In genomic region chr11:115492387-115492786, GRCm38 (mm10) we compare ENCODE assay signal across 9 mouse cellular contexts. TPM values are rescaled to one million over a fixed set of nuclear protein-coding genes. Genes with fewer than 3 reads are reported as not detected.
DNase-seq lines count a peak whose midpoint lies in the region; ATAC-seq and TF ChIP-seq lines count a peak whose summit lies in the region.
"Had no signal": no experiment of that assay in that cellular context is flagged by ENCODE, and none has a peak within 500 bp of the region (broad histone marks: within the 10 kb centered on the region; RNA-seq: fewer than 3 reads in every experiment).

No protein-coding gene starts in this region.

- no peak for TF ChIP-seq CTCF in left cerebral cortex, adult 2 months (IDR thresholded peaks at IDR 0.05)

- H3K79me2 ChIP-seq in myocyte (ENCODE audit: control insufficient read depth, insufficient read depth) = no peaks in the 10 kb centered on the region

- DNase-seq in left cerebral cortex, adult 2 months (ENCODE audit: extremely low spot score in 1 of 2, low spot score in 2 of 2) = no peak
- no peak for DNase-seq in left cerebral cortex, adult 18-20 months (ENCODE audit: low spot score in 2 of 2)
- no peak for DNase-seq in intestine, embryonic 14.5 days (ENCODE audit: low spot score)
- DNase-seq in adrenal gland, adult 2 months = no peak
- no peak for DNase-seq in layer of hippocampus, adult 9-10 months (ENCODE audit: low spot score)

- peaks cover 15% of the 10 kb centered on the region for H3K36me3 ChIP-seq in embryonic facial prominence, embryonic 12.5 days
- peaks cover 18% of the 10 kb centered on the region for H3K36me3 ChIP-seq in intestine, embryonic 14.5 days (ENCODE audit: control insufficient read depth, insufficient read depth, low read length)
- H3K36me3 ChIP-seq in myocyte (ENCODE audit: control insufficient read depth, insufficient read depth) = peaks cover 6% of the 10 kb centered on the region

- ATAC-seq in embryonic facial prominence, embryonic 12.5 days (ENCODE audit: insufficient number of reproducible peaks, insufficient read depth, low FRiP score, low TSS enrichment) = no peak
- no peak for ATAC-seq in intestine, embryonic 14.5 days (replicated peaks; ENCODE audit: low FRiP score, low TSS enrichment, low read depth)
- ATAC-seq in inflammation-experienced regulatory T-cells, adult 6 months = no peak

- H3K9me3 ChIP-seq in embryonic facial prominence, embryonic 12.5 days = no peaks in the 10 kb centered on the region
- no peaks in the 10 kb centered on the region for H3K9me3 ChIP-seq in intestine, embryonic 14.5 days (ENCODE audit: control insufficient read depth, low read length)

- no peak for TF ChIP-seq POLR2A in myocyte (IDR thresholded peaks at IDR 0.05; ENCODE audit: insufficient read length, low read depth)

- peak overlapping the region; percentile 80 for H3K4me2 ChIP-seq in embryonic facial prominence, embryonic 12.5 days (replicated peaks)
- H3K4me2 ChIP-seq in intestine, embryonic 14.5 days (ENCODE audit: low read length) = peak overlapping the region; percentile 88
- peak overlapping the region; percentile 100 for H3K4me2 ChIP-seq in myocyte (ENCODE audit: low read depth)

- WGBS in embryonic facial prominence, embryonic 12.5 days = 41% methylated on average over 6 of the region's 6 CpGs
- WGBS in intestine, embryonic 14.5 days = 37% methylated on average over 6 of the region's 6 CpGs

- H3K4me1 ChIP-seq in embryonic facial prominence, embryonic 12.5 days = peaks cover 13% of the 10 kb centered on the region
- peaks cover 3% of the 10 kb centered on the region; the same call in 1 of the 2 replicates for H3K4me1 ChIP-seq in intestine, embryonic 14.5 days (replicated peaks; ENCODE audit: control insufficient read depth, insufficient read depth, low read length)

- peak overlapping the region; percentile 66 for H3K4me3 ChIP-seq in left cerebral cortex, adult 2 months
- H3K4me3 ChIP-seq in embryonic facial prominence, embryonic 12.5 days = peak overlapping the region; percentile 65
- peak overlapping the region; percentile 72; the same call in 1 of the 2 replicates for H3K4me3 ChIP-seq in intestine, embryonic 14.5 days (ENCODE audit: low read depth, low read length)
- H3K4me3 ChIP-seq in myocyte = peak overlapping the region; percentile 79

- H3K27me3 ChIP-seq in embryonic facial prominence, embryonic 12.5 days = no peaks in the 10 kb centered on the region
- H3K27me3 ChIP-seq in intestine, embryonic 14.5 days (replicated peaks; ENCODE audit: control insufficient read depth, insufficient read depth, low read length) = no peaks in the 10 kb centered on the region
- no peaks in the 10 kb centered on the region for H3K27me3 ChIP-seq in myocyte (ENCODE audit: control insufficient read depth, insufficient read depth, insufficient read length)

- no peak overlapping the region for H3ac ChIP-seq in myocyte (ENCODE audit: control insufficient read depth, insufficient read length)

- peak overlapping the region; percentile 82 for H3K27ac ChIP-seq in left cerebral cortex, adult 2 months
- H3K27ac ChIP-seq in embryonic facial prominence, embryonic 12.5 days = no peak overlapping the region
- H3K27ac ChIP-seq in intestine, embryonic 14.5 days (ENCODE audit: low read depth) = no peak overlapping the region

- intact Hi-C loops in left cerebral cortex, adult 2 months (cut with DNase I) = loop anchor here (1.0 to 10.0 kb wide), 2 partner anchors 44 to 322 kb away; partner anchors contain the start of genes Caskin2, Sumo2 and Tsen54

- peak overlapping the region; percentile 67; the same call in 1 of the 2 replicates for H3K9ac ChIP-seq in embryonic facial prominence, embryonic 12.5 days
- no peak overlapping the region; the same call in 1 of the 2 replicates for H3K9ac ChIP-seq in intestine, embryonic 14.5 days (ENCODE audit: low read length)

TF ChIP-seq in myocyte, 11 proteins besides CTCF, POLR2A, EP300 and RAD21:
- no peak for TF ChIP-seq MAX (IDR thresholded peaks at IDR 0.05; ENCODE audit: low read depth)
- TF ChIP-seq USF1 (IDR thresholded peaks at IDR 0.05; ENCODE audit: low read depth) = no peak
- no peak for TF ChIP-seq MYOD1 (IDR thresholded peaks at IDR 0.05; ENCODE audit: control insufficient read depth in 1 of 3, insufficient read length in 2 of 3, low read depth in 2 of 3)
- no peak for TF ChIP-seq SRF (IDR thresholded peaks at IDR 0.05; ENCODE audit: control insufficient read depth, insufficient read length, low read depth)
- no peak for TF ChIP-seq TCF12 (IDR thresholded peaks at IDR 0.05; ENCODE audit: insufficient read depth, poor library complexity, severe bottlenecking)
- TF ChIP-seq TCF3 (IDR thresholded peaks at IDR 0.05; ENCODE audit: insufficient read length, low read depth) = no peak
- TF ChIP-seq CEBPB (IDR thresholded peaks at IDR 0.05; ENCODE audit: insufficient read depth, poor library complexity, severe bottlenecking) = no peak
- no peak for TF ChIP-seq MYOG (IDR thresholded peaks at IDR 0.05; ENCODE audit: control insufficient read depth in 1 of 3, insufficient read depth in 1 of 3, insufficient read length in 2 of 3, low read depth in 2 of 3)
- TF ChIP-seq POLR2AphosphoS2 (IDR thresholded peaks at IDR 0.05; ENCODE audit: insufficient read length, low read depth) = no peak
- TF ChIP-seq E2F4 (IDR thresholded peaks at IDR 0.05; ENCODE audit: insufficient read depth) = no peak
TF ChIP-seq in myocyte: peak in this region for 0.

RNA-seq across cellular contexts. Expression of gene Nt5c, which starts 0.7 kb away (rescaled TPM):
- total RNA-seq in left cerebral cortex, adult 2 months (2021) = 10 to 100 TPM; 57.6 to 67.2 TPM
- total RNA-seq in left cerebral cortex, adult 18-20 months (2021) = 10 to 100 TPM; 62.2 to 63.3 TPM
- polyA plus RNA-seq in embryonic facial prominence, embryonic 12.5 days (2016; fragmentation: Nextera tagmentation; extraction: Ambion mirVana) = 73.7 and 80.6 TPM in 2 replicates
- polyA plus RNA-seq in intestine, embryonic 14.5 days (2014; fragmentation: Nextera tagmentation; extraction: Ambion mirVana) = 115 and 133 TPM in 2 replicates
- 64.0 TPM for polyA plus RNA-seq in myocyte (2012; fragmentation: generic; extraction: Trizol)
- polyA plus RNA-seq in inflammation-experienced regulatory T-cells, adult 6 months (2017; shearing (Covaris generic)) = 100 to 1,000 TPM; 242 to 269 (median 245) TPM
- 100 to 1,000 TPM; 124 to 154 TPM for total RNA-seq in adrenal gland, adult 2 months (2021)
- polyA plus RNA-seq in adrenal gland, adult 2 months (2012; rRNA removed) = 68.4 and 73.4 TPM in 2 replicates

RNA-seq across cellular contexts. Expression of gene Armc7, which starts 16.9 kb away (rescaled TPM):
- 10 to 100 TPM; 11.9 to 18.0 TPM for total RNA-seq in left cerebral cortex, adult 2 months (2021)
- 10 to 100 TPM; 15.0 to 15.4 TPM for total RNA-seq in left cerebral cortex, adult 18-20 months (2021)
- 10.3 and 10.7 TPM in 2 replicates for polyA plus RNA-seq in embryonic facial prominence, embryonic 12.5 days (2016; fragmentation: Nextera tagmentation; extraction: Ambion mirVana)
- 6.5 and 6.9 TPM in 2 replicates for polyA plus RNA-seq in intestine, embryonic 14.5 days (2014; fragmentation: Nextera tagmentation; extraction: Ambion mirVana)
- polyA plus RNA-seq in myocyte (2012; fragmentation: generic; extraction: Trizol) = 6.2 TPM
- polyA plus RNA-seq in inflammation-experienced regulatory T-cells, adult 6 months (2017; shearing (Covaris generic)) = 10 to 100 TPM; 68.2 to 95.6 (median 70.3) TPM
- total RNA-seq in adrenal gland, adult 2 months (2021) = 10 to 100 TPM in 1 of 2 experiments, 1 to 10 TPM in 1; 6.3 to 11.5 TPM
- polyA plus RNA-seq in adrenal gland, adult 2 months (2012; rRNA removed) = 17.1 and 17.8 TPM in 2 replicates

RNA-seq across cellular contexts. Expression of gene Jpt1, which starts 21.8 kb away (rescaled TPM):
- 100 to 1,000 TPM; 158 to 161 TPM for total RNA-seq in left cerebral cortex, adult 2 months (2021)
- total RNA-seq in left cerebral cortex, adult 18-20 months (2021) = 100 to 1,000 TPM; 157 TPM
- polyA plus RNA-seq in embryonic facial prominence, embryonic 12.5 days (2016; fragmentation: Nextera tagmentation; extraction: Ambion mirVana) = 591 and 626 TPM in 2 replicates
- 573 and 633 TPM in 2 replicates for polyA plus RNA-seq in intestine, embryonic 14.5 days (2014; fragmentation: Nextera tagmentation; extraction: Ambion mirVana)
- polyA plus RNA-seq in myocyte (2012; fragmentation: generic; extraction: Trizol) = 386 TPM
- 100 to 1,000 TPM; 619 to 638 (median 633) TPM for polyA plus RNA-seq in inflammation-experienced regulatory T-cells, adult 6 months (2017; shearing (Covaris generic))
- total RNA-seq in adrenal gland, adult 2 months (2021) = 100 to 1,000 TPM in 1 of 2 experiments, 10 to 100 TPM in 1; 71.8 to 109 TPM
- 100 and 102 TPM in 2 replicates for polyA plus RNA-seq in adrenal gland, adult 2 months (2012; rRNA removed)

RNA-seq across cellular contexts. Expression of gene Slc16a5, which starts 30.1 kb away (rescaled TPM):
- not detected for total RNA-seq in left cerebral cortex, adult 2 months (2021)
- total RNA-seq in left cerebral cortex, adult 18-20 months (2021) = not detected
- 0.22 and 0.28 TPM in 2 replicates for polyA plus RNA-seq in embryonic facial prominence, embryonic 12.5 days (2016; fragmentation: Nextera tagmentation; extraction: Ambion mirVana)
- polyA plus RNA-seq in intestine, embryonic 14.5 days (2014; fragmentation: Nextera tagmentation; extraction: Ambion mirVana) = 1.9 and 2.5 TPM in 2 replicates
- 0.10 TPM for polyA plus RNA-seq in myocyte (2012; fragmentation: generic; extraction: Trizol)
- polyA plus RNA-seq in inflammation-experienced regulatory T-cells, adult 6 months (2017; shearing (Covaris generic)) = 1 to 10 TPM; 1.1 to 3.5 (median 2.8) TPM
- total RNA-seq in adrenal gland, adult 2 months (2021) = under 1 TPM in 1 of 2 experiments, not detected in 1; 0.26 TPM
- polyA plus RNA-seq in adrenal gland, adult 2 months (2012; rRNA removed) = 0.32 TPM in 1 of 2 replicates, not detected in the other
- total RNA-seq: adrenal gland, adult 18-20 months had no signal

RNA-seq across cellular contexts. Expression of gene Sumo2, which starts 43.7 kb away (rescaled TPM):
- 100 to 1,000 TPM; 274 TPM for total RNA-seq in left cerebral cortex, adult 2 months (2021)
- total RNA-seq in left cerebral cortex, adult 18-20 months (2021) = 100 to 1,000 TPM; 272 to 305 TPM
- polyA plus RNA-seq in embryonic facial prominence, embryonic 12.5 days (2016; fragmentation: Nextera tagmentation; extraction: Ambion mirVana) = 1,276 and 1,289 TPM in 2 replicates
- polyA plus RNA-seq in intestine, embryonic 14.5 days (2014; fragmentation: Nextera tagmentation; extraction: Ambion mirVana) = 891 and 947 TPM in 2 replicates
- 176 TPM for polyA plus RNA-seq in myocyte (2012; fragmentation: generic; extraction: Trizol)
- 100 to 1,000 TPM; 668 to 906 (median 737) TPM for polyA plus RNA-seq in inflammation-experienced regulatory T-cells, adult 6 months (2017; shearing (Covaris generic))
- total RNA-seq in adrenal gland, adult 2 months (2021) = 100 to 1,000 TPM; 241 to 251 TPM
- polyA plus RNA-seq in adrenal gland, adult 2 months (2012; rRNA removed) = 15.9 and 18.9 TPM in 2 replicates
